In the genomic region with DNA sequence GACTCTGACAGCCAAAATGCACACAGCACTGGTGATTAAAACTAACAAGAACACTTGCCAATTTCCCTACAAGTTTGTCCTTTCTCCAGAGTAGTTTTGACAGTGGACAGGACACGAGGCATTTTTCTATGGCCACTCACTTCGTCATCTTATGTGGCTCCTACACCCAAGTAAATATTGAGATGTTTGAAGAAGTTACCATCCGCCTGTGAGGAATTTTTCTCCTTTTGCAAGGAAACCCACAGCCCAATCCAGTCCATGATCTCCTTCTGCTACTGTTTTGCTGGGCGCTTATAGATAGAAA, we compare ENCODE assay signal across 12 mouse cellular contexts. TPM values are rescaled to one million over a fixed set of nuclear protein-coding genes. Genes with fewer than 3 reads are reported as not detected.
DNase-seq lines count a peak whose midpoint lies in the region; ATAC-seq and TF ChIP-seq lines count a peak whose summit lies in the region.
"Had no signal": no experiment of that assay in that cellular context is flagged by ENCODE, and none has a peak within 500 bp of the region (broad histone marks: within the 10 kb centered on the region; RNA-seq: fewer than 3 reads in every experiment).

No protein-coding gene starts in this region.

- TF ChIP-seq CTCF in C2C12 (IDR thresholded peaks at IDR 0.05; ENCODE audit: control insufficient read depth, insufficient read depth, insufficient read length) = no peak

- no peak for TF ChIP-seq POLR2A in limb, embryonic 14.5 days (IDR thresholded peaks at IDR 0.05; ENCODE audit: borderline replicate concordance, extremely low read depth, insufficient read depth, insufficient read length)

- DNase-seq in heart, adult 8-10 months (ENCODE audit: low spot score) = no peak
- no peak for DNase-seq in embryonic facial prominence, embryonic 14.5 days (ENCODE audit: low spot score)
- DNase-seq in limb, embryonic 14.5 days (ENCODE audit: low spot score) = no peak
- DNase-seq in ovary, postnatal 10 days (ENCODE audit: low spot score) = no peak
- no peak for DNase-seq in spleen, postnatal 10 days (ENCODE audit: low spot score in 2 of 2)
- DNase-seq: cerebellum, postnatal 36 days; gastrocnemius, postnatal 36 days; right cerebral cortex, adult 18-20 months; thymus, postnatal 14 days had no signal

- H3K4me3 ChIP-seq in heart, embryonic 15.5 days = no peak overlapping the region
- no peak overlapping the region for H3K4me3 ChIP-seq in C2C12 (ENCODE audit: insufficient read depth, poor library complexity, severe bottlenecking)
- H3K4me3 ChIP-seq in embryonic facial prominence, embryonic 14.5 days (ENCODE audit: low read depth, low read length) = no peak overlapping the region
- H3K4me3 ChIP-seq in limb, embryonic 14.5 days (replicated peaks; ENCODE audit: low read length) = no peak overlapping the region

- 59% methylated on average over 4 of the region's 4 CpGs for WGBS in heart, embryonic 15.5 days
- 42% methylated on average over 4 of the region's 4 CpGs for WGBS in embryonic facial prominence, embryonic 14.5 days
- WGBS in limb, embryonic 14.5 days = 36% methylated on average over 4 of the region's 4 CpGs

- H3ac ChIP-seq in C2C12 (ENCODE audit: control insufficient read depth, insufficient read length, low read depth) = peak overlapping the region; percentile 50

- H3K4me1 ChIP-seq in heart, embryonic 15.5 days (replicated peaks) = peaks cover 29% of the 10 kb centered on the region
- peaks cover 24% of the 10 kb centered on the region for H3K4me1 ChIP-seq in embryonic facial prominence, embryonic 14.5 days (ENCODE audit: control insufficient read depth, insufficient read depth, low read length)
- peaks cover 31% of the 10 kb centered on the region for H3K4me1 ChIP-seq in limb, embryonic 14.5 days (ENCODE audit: control insufficient read depth, insufficient read depth, low read length)

- H3K27me3 ChIP-seq in heart, embryonic 15.5 days = 0 out of 2 replicates have a peak, but pooled peaks cover 9% of the 10 kb centered on the region
- H3K27me3 ChIP-seq in C2C12 (ENCODE audit: control insufficient read depth, insufficient read depth, insufficient read length) = no peaks in the 10 kb centered on the region
- H3K27me3 ChIP-seq in embryonic facial prominence, embryonic 14.5 days (replicated peaks; ENCODE audit: control insufficient read depth, insufficient read depth, low read length) = 0 out of 2 replicates have a peak, but pooled peaks cover 12% of the 10 kb centered on the region
- peaks cover 6% of the 10 kb centered on the region; the same call in 1 of the 2 replicates for H3K27me3 ChIP-seq in limb, embryonic 14.5 days (ENCODE audit: control insufficient read depth, insufficient read depth, low read length)

- H3K9ac ChIP-seq in heart, embryonic 15.5 days = no peak overlapping the region
- H3K9ac ChIP-seq in embryonic facial prominence, embryonic 14.5 days (ENCODE audit: low read depth, low read length) = peak overlapping the region; percentile 23; the same call in 1 of the 2 replicates
- H3K9ac ChIP-seq in limb, embryonic 14.5 days (ENCODE audit: low read depth, low read length, severe bottlenecking) = no peak overlapping the region

- peaks cover 21% of the 10 kb centered on the region for H3K79me2 ChIP-seq in C2C12 (ENCODE audit: control insufficient read depth, insufficient read depth)

- peak overlapping the region; percentile 26; the same call in 1 of the 2 replicates for H3K4me2 ChIP-seq in heart, embryonic 15.5 days
- H3K4me2 ChIP-seq in embryonic facial prominence, embryonic 14.5 days (ENCODE audit: low read depth, low read length) = peak overlapping the region; percentile 30
- 0 out of 2 replicates have a peak overlapping the region, but pooled peaks have one; percentile 6 for H3K4me2 ChIP-seq in limb, embryonic 14.5 days (replicated peaks; ENCODE audit: low read depth, low read length, severe bottlenecking)

- no peaks in the 10 kb centered on the region for H3K36me3 ChIP-seq in heart, embryonic 15.5 days
- no peaks in the 10 kb centered on the region for H3K36me3 ChIP-seq in C2C12 (ENCODE audit: control insufficient read depth, insufficient read depth)
- H3K36me3 ChIP-seq in embryonic facial prominence, embryonic 14.5 days (ENCODE audit: control insufficient read depth, insufficient read depth, low read length) = no peaks in the 10 kb centered on the region
- no peaks in the 10 kb centered on the region for H3K36me3 ChIP-seq in limb, embryonic 14.5 days (ENCODE audit: control insufficient read depth, insufficient read depth, low read length)

- no peaks in the 10 kb centered on the region for H3K9me3 ChIP-seq in heart, embryonic 15.5 days (replicated peaks)
- no peaks in the 10 kb centered on the region for H3K9me3 ChIP-seq in embryonic facial prominence, embryonic 14.5 days (ENCODE audit: control insufficient read depth, low read length)
- H3K9me3 ChIP-seq in limb, embryonic 14.5 days (ENCODE audit: control insufficient read depth, low read length) = no peaks in the 10 kb centered on the region

- H3K27ac ChIP-seq in heart, embryonic 15.5 days = no peak overlapping the region
- H3K27ac ChIP-seq in embryonic facial prominence, embryonic 14.5 days (replicated peaks; ENCODE audit: low read depth, low read length) = peak overlapping the region; percentile 54; the same call in 1 of the 2 replicates
- 0 out of 2 replicates have a peak overlapping the region, but pooled peaks have one; percentile 0 for H3K27ac ChIP-seq in limb, embryonic 14.5 days (replicated peaks; ENCODE audit: low read depth, low read length)

- no peak for ATAC-seq in heart, embryonic 15.5 days (replicated peaks; ENCODE audit: insufficient number of reproducible peaks, insufficient read depth, low FRiP score, low read depth)
- no peak for ATAC-seq in embryonic facial prominence, embryonic 14.5 days (ENCODE audit: low read depth)
- no peak; the same call in 1 of the 2 replicates for ATAC-seq in limb, embryonic 14.5 days (ENCODE audit: low FRiP score, low read depth)
- ATAC-seq: CD4-positive, CD25-positive, alpha-beta regulatory T cell, adult 4 months had no signal

- peaks cover 4% of the 10 kb centered on the region for H3K79me3 ChIP-seq in C2C12 (ENCODE audit: low read depth)

TF ChIP-seq in C2C12, 6 proteins besides CTCF, POLR2A, EP300 and RAD21:
- TF ChIP-seq MYOG (IDR thresholded peaks at IDR 0.05; ENCODE audit: control insufficient read depth, extremely low read depth, insufficient read length) (no peak), MYOD1 (IDR thresholded peaks at IDR 0.05; ENCODE audit: control insufficient read depth, insufficient read length, low read depth) (no peak)

RNA-seq across cellular contexts. Expression of a gene that starts 43.4 kb away (rescaled TPM):
- 8.4 and 11.4 TPM in 2 replicates for polyA plus RNA-seq in heart, embryonic 15.5 days (2015; fragmentation: Nextera tagmentation; extraction: Ambion mirVana)
- total RNA-seq in heart, adult 8-10 months (2022) = 10 to 100 TPM in 3 of 4 experiments, 1 to 10 TPM in 1; 9.7 to 16.5 (median 11.5) TPM
- 3.2 TPM for polyA plus RNA-seq in C2C12 (2012; fragmentation: generic; extraction: Trizol)
- 11.4 and 13.6 TPM in 2 replicates for polyA plus RNA-seq in embryonic facial prominence, embryonic 14.5 days (2014; fragmentation: Nextera tagmentation; extraction: Ambion mirVana)
- 7.3 and 9.9 TPM in 2 replicates for polyA plus RNA-seq in limb, embryonic 14.5 days (2012; rRNA removed)
- 15.7 and 16.4 TPM in 2 replicates for polyA plus RNA-seq in limb, embryonic 14.5 days (2014; fragmentation: Nextera tagmentation; extraction: Ambion mirVana)
